Mouse (Mus musculus): Measurements from ENCODE around the gene Rgl1. TPM values are rescaled to one million over a fixed set of nuclear protein-coding genes. Genes with fewer than 3 reads are reported as not detected.

Gene Rgl1
- 10 to 100 TPM; 12.4 to 19.9 TPM for polyA plus RNA-seq (2012; fragmentation: generic; extraction: Trizol)

DNA sequence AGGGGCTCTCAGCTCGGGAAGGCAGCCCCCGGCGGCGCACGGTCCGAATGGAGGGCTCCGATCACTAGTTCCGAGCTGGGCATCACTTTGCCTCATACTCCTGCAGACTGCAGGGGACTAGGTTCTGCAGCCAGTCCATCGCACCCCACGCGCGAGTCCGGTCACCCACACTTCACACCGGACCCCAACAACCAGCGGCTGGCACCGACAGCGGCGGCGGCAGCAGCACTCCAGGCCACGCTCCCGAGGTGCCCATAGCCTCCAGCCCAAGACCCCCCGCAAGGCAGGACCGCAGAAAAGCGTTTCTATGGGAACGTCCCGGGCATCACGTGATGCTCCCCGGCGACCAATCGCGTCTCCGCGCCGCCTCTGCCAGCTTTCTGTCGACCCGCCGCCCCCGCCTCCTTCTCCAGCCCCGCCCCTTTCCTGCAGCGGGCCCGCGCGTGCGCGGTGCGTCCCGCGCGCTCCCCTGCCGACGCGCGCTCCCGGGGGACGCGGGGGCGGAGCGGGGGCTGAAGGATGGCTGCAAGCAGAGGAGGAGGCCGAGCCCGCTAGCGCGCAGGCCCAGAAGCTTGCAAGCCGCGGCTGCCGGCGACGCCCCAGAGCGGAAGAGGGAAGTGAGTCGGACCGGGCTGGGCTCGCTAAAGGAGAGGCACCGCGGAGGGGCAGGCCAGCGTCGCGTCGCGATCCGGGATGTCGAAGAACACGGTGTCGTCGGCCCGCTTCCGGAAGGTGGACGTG, at the start of gene Rgl1, which contains the start of gene Arpc5:
Gene Rgl1, minus strand, starts transcription at position 320 of the 741 bp plus-strand sequence.
Gene Arpc5, plus strand, starts transcription at position 511 of the 741 bp plus-strand sequence.

GRCm38 (mm10) chr1:152799897-152800296, 33.7 kb upstream of the Rgl1 start, which contains the start of gene Ncf2:
Gene Ncf2, plus strand, starts transcription at chr1:152800194.

DNA sequence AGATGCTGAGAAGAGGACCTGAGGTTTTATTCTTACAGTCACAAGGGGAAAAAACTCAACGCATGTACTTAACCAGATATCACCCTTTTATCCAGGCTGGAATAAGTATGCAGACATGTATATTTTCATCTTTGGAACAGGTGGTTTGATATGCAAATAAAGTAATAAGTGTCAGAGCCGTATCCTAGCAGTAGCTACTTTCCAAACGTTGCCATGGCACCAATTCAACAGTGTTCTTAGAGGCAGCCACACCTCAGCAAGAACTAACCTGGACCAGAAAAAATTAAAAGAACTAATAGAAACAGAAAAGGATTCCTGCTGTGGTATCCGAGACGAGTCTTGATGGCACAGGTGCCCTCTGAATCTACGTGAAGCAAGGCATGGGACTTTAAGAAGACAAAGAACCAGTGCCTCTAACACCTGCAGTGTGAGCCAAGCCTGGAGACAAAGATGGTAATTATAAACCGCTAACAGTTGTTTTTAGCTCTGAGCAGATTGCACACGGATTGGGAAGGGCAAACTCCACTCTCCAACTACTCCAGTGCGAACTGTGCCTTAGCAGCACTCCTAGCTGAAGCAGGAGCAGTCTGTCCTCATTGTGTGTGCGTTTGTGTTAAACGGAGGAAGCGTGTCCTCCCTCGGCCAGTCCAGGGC, 15.7 kb downstream of the Rgl1 start, which contains the start of gene Apobec4:
Gene Apobec4, plus strand, starts transcription at position 240 of the 654 bp plus-strand sequence.

Other genes starting within 250 kb of the Rgl1 start
- under 1 TPM in 1 of 2 experiments, not detected in 1; 0.05 TPM for gene Apobec4, start 15.8 kb downstream of the Rgl1 start, polyA plus RNA-seq (2012; fragmentation: generic; extraction: Trizol)
- gene Arpc5, start 191 bp upstream of the Rgl1 start, polyA plus RNA-seq (2012; fragmentation: generic; extraction: Trizol), result 10 to 100 TPM; 23.8 to 84.2 TPM
- gene Ncf2, start 33.8 kb upstream of the Rgl1 start, polyA plus RNA-seq (2012; fragmentation: generic; extraction: Trizol), result under 1 TPM in 1 of 2 experiments, not detected in 1; 0.05 TPM
- gene Smg7, start 136.3 kb upstream of the Rgl1 start, polyA plus RNA-seq (2012; fragmentation: generic; extraction: Trizol), result 10 to 100 TPM in 1 of 2 experiments, 1 to 10 TPM in 1; 1.2 to 12.5 TPM
- 1 to 10 TPM in 1 of 2 experiments, under 1 TPM in 1; 0.90 to 4.6 TPM for gene Nmnat2, start 188.6 kb upstream of the Rgl1 start, polyA plus RNA-seq (2012; fragmentation: generic; extraction: Trizol)

Data from C3H10T1/2 (cell line).